Mouse (Mus musculus): Measurements from ENCODE around the gene Tha1. TPM values are rescaled to one million over a fixed set of nuclear protein-coding genes. Genes with fewer than 3 reads are reported as not detected.

The Tha1 gene
- polyA plus RNA-seq (2016; fragmentation: Nextera tagmentation; extraction: Ambion mirVana): 3.7 and 4.9 TPM in 2 replicates

DNA sequence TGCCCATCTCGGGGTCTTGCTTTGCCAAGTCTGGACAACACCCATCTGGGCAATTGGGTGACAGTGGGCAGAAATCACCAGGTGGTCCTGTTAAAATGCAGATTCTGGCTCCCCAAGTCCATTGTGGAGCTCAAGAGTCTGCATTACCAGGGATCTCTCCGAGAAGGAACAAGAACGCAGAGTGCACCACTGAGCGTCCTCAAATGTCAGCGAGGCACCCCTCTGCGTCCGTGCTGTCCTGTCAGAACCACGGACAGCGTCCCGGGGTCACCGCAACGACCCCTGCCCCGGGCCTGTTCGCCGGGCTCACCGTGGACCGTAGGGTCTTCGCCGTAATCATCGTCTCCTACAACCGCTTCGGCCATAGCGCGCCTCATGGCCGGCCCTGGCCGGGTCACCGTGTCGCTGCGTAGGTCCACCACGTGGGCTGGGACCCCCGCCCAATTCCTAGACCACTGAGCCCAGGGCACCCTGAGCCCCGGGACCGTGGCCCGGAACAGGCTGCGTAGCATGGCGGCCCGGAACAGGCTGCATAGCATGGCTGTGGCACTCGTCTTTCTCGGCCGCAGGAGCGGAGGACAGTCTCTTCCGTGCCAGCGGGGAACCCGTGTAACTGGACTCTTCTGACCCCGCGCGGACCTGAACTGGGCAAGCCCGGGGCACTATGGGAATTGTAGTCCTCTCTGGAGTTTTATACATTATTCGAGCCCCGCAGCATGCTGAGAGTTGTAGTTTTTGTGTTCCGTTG is at the start of gene Tha1:
Gene Tha1, minus strand, starts transcription at position 621 of the 748 bp plus-strand sequence.
- WGBS: 2% methylated on average over 51 of the region's 51 CpGs
- peaks cover 44% of the 10 kb centered on the region for H3K4me1 ChIP-seq (replicated peaks)

DNA sequence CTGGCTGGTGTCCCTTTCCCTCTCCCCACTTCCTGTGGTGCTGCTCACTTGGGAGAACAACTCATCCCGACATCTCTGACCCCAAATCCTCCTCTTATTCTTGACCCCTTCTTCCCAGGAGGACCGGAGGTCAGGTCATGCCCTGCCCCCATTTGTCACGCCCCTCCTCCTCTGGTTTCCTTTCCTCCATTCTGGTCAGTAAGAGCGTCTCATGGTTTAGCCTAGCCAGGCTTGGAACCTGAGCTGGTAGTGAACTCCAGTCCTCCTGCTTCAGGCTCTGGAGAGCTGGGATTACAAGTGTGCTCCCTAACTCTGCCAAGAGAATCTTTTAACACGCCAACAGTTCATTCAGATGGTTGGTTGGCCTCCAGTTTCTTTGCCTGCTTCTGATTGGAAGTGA is 45.9 kb upstream of the Tha1 start:
- H3K4me1 ChIP-seq (replicated peaks): peaks cover 4% of the 10 kb centered on the region
- no peak for ATAC-seq (ENCODE audit: insufficient number of reproducible peaks, low FRiP score)
- peaks cover 10% of the 10 kb centered on the region for H3K9me3 ChIP-seq (replicated peaks)
- H3K36me3 ChIP-seq: no peaks in the 10 kb centered on the region
- H3K27ac ChIP-seq (ENCODE audit: poor library complexity, severe bottlenecking): no peak overlapping the region
- H3K9ac ChIP-seq: no peak overlapping the region
- WGBS: 34% methylated on average over 5 of the region's 5 CpGs
- H3K4me2 ChIP-seq: no peak overlapping the region
- H3K4me3 ChIP-seq: no peak overlapping the region
- peaks cover 8% of the 10 kb centered on the region for H3K27me3 ChIP-seq (replicated peaks)

More for the DNA sequence above, at the start of gene Tha1:
- Histone ChIP-seq H3K9me3 (replicated peaks) (no peaks in the 10 kb centered on the region), H3K4me3 (peak within 1 kb of the TSS; percentile 73), H3K4me2 (peak within 1 kb of the TSS; percentile 92), H3K27me3 (replicated peaks) (peaks cover 4% of the 10 kb centered on the region; the same call in 1 of the 2 replicates), H3K27ac (ENCODE audit: poor library complexity, severe bottlenecking) (no peak within 1 kb of the TSS), H3K9ac (peak within 1 kb of the TSS; percentile 74), H3K36me3 (no peaks in the 10 kb centered on the region)
- peak; percentile 59 for ATAC-seq (ENCODE audit: insufficient number of reproducible peaks, low FRiP score)

DNA sequence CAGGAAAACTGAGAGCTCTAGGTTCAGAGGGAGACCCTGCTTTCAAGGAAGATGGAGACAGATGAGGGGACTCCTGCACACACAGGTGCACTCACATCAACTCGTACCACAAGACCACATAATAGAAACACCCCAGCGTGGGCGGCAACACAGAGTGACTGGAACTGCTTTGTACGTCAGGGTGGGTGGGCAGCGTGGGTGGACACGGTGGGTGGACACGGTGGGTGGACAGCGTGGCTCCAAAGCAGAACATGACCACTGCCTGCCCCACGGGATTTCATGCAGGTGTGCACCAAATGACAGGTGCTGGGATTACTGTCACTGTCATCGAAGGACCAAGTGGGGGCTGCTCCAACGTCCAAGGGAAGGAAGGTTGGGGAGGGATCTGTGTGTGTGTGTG is 45.3 kb upstream of the Tha1 start:
- ATAC-seq (ENCODE audit: insufficient number of reproducible peaks, low FRiP score): no peak
- Histone ChIP-seq H3K4me2 (no peak overlapping the region), H3K4me1 (replicated peaks) (peaks cover 8% of the 10 kb centered on the region), H3K27ac (ENCODE audit: poor library complexity, severe bottlenecking) (no peak overlapping the region), H3K9ac (no peak overlapping the region), H3K27me3 (replicated peaks) (peaks cover 8% of the 10 kb centered on the region), H3K9me3 (replicated peaks) (peaks cover 10% of the 10 kb centered on the region), H3K36me3 (no peaks in the 10 kb centered on the region), H3K4me3 (no peak overlapping the region)
- 83% methylated on average over 11 of the region's 11 CpGs for WGBS

DNA sequence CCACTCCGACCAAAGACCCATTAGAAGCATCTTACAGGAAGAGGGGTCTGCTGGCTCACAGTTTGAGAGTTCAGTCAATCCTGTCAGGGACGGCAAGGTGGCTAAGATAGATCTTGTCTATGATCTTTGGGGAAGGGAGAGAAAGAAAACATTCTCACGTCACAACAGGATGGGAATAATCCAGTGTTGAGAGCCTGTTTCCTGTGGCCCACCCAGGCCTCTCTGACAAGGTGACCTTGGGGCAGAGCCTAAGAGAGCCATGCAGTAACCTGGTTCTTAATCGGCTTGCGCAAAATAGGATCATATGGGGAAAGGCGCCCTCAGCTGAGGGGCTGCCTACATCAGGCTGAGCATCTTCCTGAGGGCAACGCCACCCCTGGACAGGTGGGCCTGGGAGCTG is 42.6 kb upstream of the Tha1 start:
- 90% methylated on average over 7 of the region's 7 CpGs for WGBS
- no peak for ATAC-seq (ENCODE audit: insufficient number of reproducible peaks, low FRiP score)
- no peaks in the 10 kb centered on the region for H3K36me3 ChIP-seq
- H3K27me3 ChIP-seq (replicated peaks): peaks cover 8% of the 10 kb centered on the region
- peaks cover 10% of the 10 kb centered on the region for H3K9me3 ChIP-seq (replicated peaks)
- no peak overlapping the region for H3K27ac ChIP-seq (ENCODE audit: poor library complexity, severe bottlenecking)
- H3K9ac ChIP-seq: no peak overlapping the region
- no peak overlapping the region for H3K4me2 ChIP-seq
- no peak overlapping the region for H3K4me3 ChIP-seq
- peaks cover 16% of the 10 kb centered on the region for H3K4me1 ChIP-seq (replicated peaks)

DNA sequence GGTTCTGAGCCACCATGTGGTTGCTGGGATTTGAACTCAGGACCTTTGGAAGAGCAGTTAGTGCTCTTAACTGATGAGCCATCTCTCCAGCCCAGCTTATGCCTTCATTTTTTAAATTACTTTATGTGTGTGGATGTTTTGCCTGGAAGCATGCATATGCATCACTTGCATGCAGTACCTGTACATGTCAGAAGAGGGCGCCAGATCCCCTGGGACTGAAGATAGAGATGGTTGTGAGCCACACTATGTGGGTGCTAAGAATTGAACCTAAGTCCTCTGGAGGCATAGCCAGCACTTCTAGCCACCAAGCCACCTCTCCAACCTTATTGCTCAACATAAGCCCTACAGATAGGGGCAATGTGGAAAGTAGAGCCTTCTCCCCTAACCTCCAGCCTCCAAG is 42.1 kb upstream of the Tha1 start:
- H3K9me3 ChIP-seq (replicated peaks): peaks cover 10% of the 10 kb centered on the region
- H3K9ac ChIP-seq: no peak overlapping the region
- no peak overlapping the region for H3K4me2 ChIP-seq
- no peak overlapping the region for H3K4me3 ChIP-seq
- WGBS: 64% methylated on average over 1 of the region's 1 CpGs
- peaks cover 16% of the 10 kb centered on the region for H3K4me1 ChIP-seq (replicated peaks)
- ATAC-seq (ENCODE audit: insufficient number of reproducible peaks, low FRiP score): no peak
- H3K36me3 ChIP-seq: no peaks in the 10 kb centered on the region
- no peak overlapping the region for H3K27ac ChIP-seq (ENCODE audit: poor library complexity, severe bottlenecking)
- H3K27me3 ChIP-seq (replicated peaks): peaks cover 8% of the 10 kb centered on the region

GRCm38 (mm10) chr11:117914531-117914930 is 41.2 kb upstream of the Tha1 start:
- no peak overlapping the region for H3K9ac ChIP-seq
- peak; percentile 92 for ATAC-seq (ENCODE audit: insufficient number of reproducible peaks, low FRiP score)
- no peak overlapping the region for H3K4me3 ChIP-seq
- peaks cover 16% of the 10 kb centered on the region for H3K4me1 ChIP-seq (replicated peaks)
- H3K4me2 ChIP-seq: no peak overlapping the region
- H3K27ac ChIP-seq (ENCODE audit: poor library complexity, severe bottlenecking): 0 out of 2 replicates have a peak overlapping the region, but pooled peaks have one; percentile 20
- no peaks in the 10 kb centered on the region for H3K36me3 ChIP-seq
- H3K9me3 ChIP-seq (replicated peaks): peaks cover 10% of the 10 kb centered on the region
- peaks cover 5% of the 10 kb centered on the region for H3K27me3 ChIP-seq (replicated peaks)
- WGBS: 11% methylated on average over 12 of the region's 12 CpGs

DNA sequence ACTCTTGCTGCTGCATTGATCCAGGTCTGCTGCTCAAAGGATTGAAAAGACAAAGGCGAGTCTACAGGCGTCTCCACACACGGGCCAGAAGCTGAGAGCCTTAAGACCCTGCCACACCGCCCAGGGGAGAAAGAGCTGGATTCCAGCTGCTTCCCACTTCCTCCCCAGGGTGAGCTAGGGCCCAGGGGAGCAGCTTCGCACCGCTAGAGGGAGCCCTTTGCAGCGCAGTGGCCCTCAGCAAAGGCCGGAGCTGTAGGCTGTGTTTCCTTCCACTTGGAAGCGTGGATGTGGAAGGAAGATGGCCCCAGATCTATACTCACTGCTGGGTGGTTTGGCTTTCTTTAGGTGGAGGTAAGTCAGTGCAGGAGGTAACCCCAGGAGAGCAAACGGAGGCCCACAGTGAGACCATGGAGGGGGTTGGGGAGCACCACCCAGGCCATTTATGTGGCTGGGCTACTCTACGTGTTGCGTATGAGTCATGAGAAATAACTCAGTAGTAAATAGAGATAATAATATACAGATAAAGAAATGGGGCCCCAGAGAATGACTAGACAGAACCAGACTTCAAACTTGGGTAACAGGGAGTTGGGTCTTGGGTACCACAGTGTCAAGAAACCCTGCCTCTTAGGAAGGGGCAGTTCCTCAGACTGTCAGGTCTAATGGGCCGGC is 39.5 kb upstream of the Tha1 start:
- H3K9ac ChIP-seq: no peak overlapping the region
- peaks cover 16% of the 10 kb centered on the region for H3K4me1 ChIP-seq (replicated peaks)
- H3K27ac ChIP-seq (ENCODE audit: poor library complexity, severe bottlenecking): no peak overlapping the region
- H3K4me2 ChIP-seq: peak overlapping the region; percentile 45
- ATAC-seq (ENCODE audit: insufficient number of reproducible peaks, low FRiP score): peak; percentile 79
- H3K4me3 ChIP-seq: peak overlapping the region; percentile 15; the same call in 1 of the 2 replicates
- WGBS: 32% methylated on average over 13 of the region's 13 CpGs
- peaks cover 10% of the 10 kb centered on the region for H3K9me3 ChIP-seq (replicated peaks)
- no peaks in the 10 kb centered on the region for H3K36me3 ChIP-seq
- H3K27me3 ChIP-seq (replicated peaks): peaks cover 2% of the 10 kb centered on the region

DNA sequence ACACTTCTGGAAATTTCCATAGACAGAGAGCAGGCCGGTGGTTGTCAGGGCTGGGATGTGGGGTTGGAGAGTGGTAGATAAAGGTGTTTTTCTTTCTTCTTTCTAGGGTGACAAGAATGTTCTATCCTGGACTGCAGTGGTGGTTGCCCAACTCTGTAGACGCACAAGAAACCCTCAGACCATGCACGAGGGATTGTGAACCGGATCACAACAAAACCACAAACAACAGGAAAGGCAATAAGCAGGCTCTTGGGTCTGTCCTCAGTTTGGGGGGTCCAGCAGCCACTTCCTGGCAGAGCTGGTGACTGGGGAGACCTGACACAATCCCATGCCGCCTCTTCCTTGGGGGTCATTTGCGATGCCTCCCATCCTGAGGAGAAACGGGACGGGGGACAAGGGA is 36.1 kb upstream of the Tha1 start:
- no peak overlapping the region for H3K27ac ChIP-seq (ENCODE audit: poor library complexity, severe bottlenecking)
- no peak overlapping the region for H3K4me2 ChIP-seq
- no peaks in the 10 kb centered on the region; the same call in 1 of the 2 replicates for H3K27me3 ChIP-seq (replicated peaks)
- H3K9ac ChIP-seq: no peak overlapping the region
- ATAC-seq (ENCODE audit: insufficient number of reproducible peaks, low FRiP score): no peak
- no peaks in the 10 kb centered on the region for H3K36me3 ChIP-seq
- H3K9me3 ChIP-seq (replicated peaks): no peaks in the 10 kb centered on the region
- H3K4me1 ChIP-seq (replicated peaks): peaks cover 12% of the 10 kb centered on the region
- no peak overlapping the region for H3K4me3 ChIP-seq
- WGBS: 77% methylated on average over 8 of the region's 8 CpGs

- H3K4me2 ChIP-seq: no peak overlapping the region
- no peak for ATAC-seq (ENCODE audit: insufficient number of reproducible peaks, low FRiP score)
- H3K27me3 ChIP-seq (replicated peaks): no peaks in the 10 kb centered on the region
- H3K4me3 ChIP-seq: no peak overlapping the region
- peaks cover 4% of the 10 kb centered on the region; the same call in 1 of the 2 replicates for H3K9me3 ChIP-seq (replicated peaks)
- no peak overlapping the region for H3K27ac ChIP-seq (ENCODE audit: poor library complexity, severe bottlenecking)
- H3K36me3 ChIP-seq: no peaks in the 10 kb centered on the region
- no peaks in the 10 kb centered on the region for H3K4me1 ChIP-seq (replicated peaks)
- H3K9ac ChIP-seq: no peak overlapping the region
- WGBS: 72% methylated on average over 8 of the region's 8 CpGs
Measured at GRCm38 (mm10) chr11:117904442-117904841, 31.2 kb upstream of the Tha1 start.

GRCm38 (mm10) chr11:117902282-117902681 is 29.0 kb upstream of the Tha1 start:
- peak; percentile 45; the same call in 1 of the 2 replicates for ATAC-seq (ENCODE audit: insufficient number of reproducible peaks, low FRiP score)
- no peak overlapping the region for H3K9ac ChIP-seq
- no peak overlapping the region for H3K4me3 ChIP-seq
- H3K4me1 ChIP-seq (replicated peaks): no peaks in the 10 kb centered on the region
- peaks cover 4% of the 10 kb centered on the region; the same call in 1 of the 2 replicates for H3K9me3 ChIP-seq (replicated peaks)
- 68% methylated on average over 2 of the region's 2 CpGs for WGBS
- no peaks in the 10 kb centered on the region for H3K27me3 ChIP-seq (replicated peaks)
- H3K36me3 ChIP-seq: no peaks in the 10 kb centered on the region
- H3K27ac ChIP-seq (ENCODE audit: poor library complexity, severe bottlenecking): no peak overlapping the region
- no peak overlapping the region for H3K4me2 ChIP-seq

DNA sequence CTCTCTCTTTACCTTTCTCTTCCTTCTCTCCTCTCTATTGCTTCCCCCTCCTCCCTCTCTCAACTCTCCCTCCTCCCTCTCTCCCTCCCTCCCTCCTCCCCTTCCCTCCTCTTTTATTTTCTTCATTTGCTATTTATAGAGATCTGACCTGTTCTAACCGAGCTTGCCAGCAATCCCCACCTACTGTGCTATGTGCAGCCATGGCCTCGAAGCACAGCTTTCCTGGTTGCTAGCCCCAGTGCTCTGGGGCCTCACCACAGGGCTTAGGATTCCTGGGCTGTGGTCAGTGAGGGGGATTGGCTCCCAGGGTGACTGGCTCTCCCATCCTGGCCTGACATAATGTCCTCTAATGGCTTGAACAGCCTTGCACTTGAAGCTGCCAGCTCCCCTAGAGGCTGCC is 23.3 kb upstream of the Tha1 start:
- no peak overlapping the region for H3K4me3 ChIP-seq
- peaks cover 4% of the 10 kb centered on the region; the same call in 1 of the 2 replicates for H3K9me3 ChIP-seq (replicated peaks)
- 24% methylated on average over 2 of the region's 2 CpGs for WGBS
- no peak overlapping the region for H3K4me2 ChIP-seq
- H3K27ac ChIP-seq (ENCODE audit: poor library complexity, severe bottlenecking): no peak overlapping the region
- peaks cover 8% of the 10 kb centered on the region; the same call in 1 of the 2 replicates for H3K4me1 ChIP-seq (replicated peaks)
- ATAC-seq (ENCODE audit: insufficient number of reproducible peaks, low FRiP score): no peak; the same call in 1 of the 2 replicates
- H3K9ac ChIP-seq: no peak overlapping the region
- 0 out of 2 replicates have a peak, but pooled peaks cover 5% of the 10 kb centered on the region for H3K27me3 ChIP-seq (replicated peaks)
- no peaks in the 10 kb centered on the region for H3K36me3 ChIP-seq

Measured in heart, embryonic 12.5 days (tissue).